Mouse (Mus musculus): ENCODE data around the gene Tmem165. TPM values are rescaled to one million over a fixed set of nuclear protein-coding genes. Genes with fewer than 3 reads are reported as not detected.
A peak's percentile ranks its signal among the peaks of the same experiment; 100 is the strongest.

Tmem165 gene
- 98.6 and 161 TPM in 2 replicates for polyA plus RNA-seq (2012; ENCODE audit: insufficient read depth, low replicate concordance)

DNA sequence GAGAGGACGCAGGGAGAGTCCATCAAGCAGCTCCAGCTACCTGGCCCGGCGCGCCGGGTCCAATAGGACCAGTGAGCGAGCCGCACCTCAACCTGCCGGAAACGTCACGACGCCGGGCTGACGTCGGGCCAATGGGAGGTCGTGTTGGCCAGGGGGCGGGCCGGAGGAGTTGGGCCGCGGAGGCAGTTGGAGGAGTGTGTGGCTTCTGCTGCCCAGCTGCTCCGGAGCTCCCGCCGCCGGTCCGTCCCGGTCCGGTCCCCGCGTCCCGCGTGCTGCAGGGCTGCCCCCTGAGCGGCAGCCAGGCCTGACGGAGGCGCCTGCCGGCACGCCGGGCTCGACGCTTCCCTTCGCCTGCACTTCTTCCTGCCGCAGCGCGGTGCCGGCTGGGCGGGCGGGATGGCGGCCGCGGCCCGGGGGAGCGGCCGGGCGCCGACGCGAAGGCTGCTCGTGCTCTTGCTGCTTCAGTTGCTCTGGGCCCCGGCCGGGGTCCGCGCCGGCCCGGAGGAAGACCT lies at the start of gene Tmem165:
TSS of gene Tmem165 (plus strand) at position 131 of the 512 bp plus-strand sequence.
- Histone ChIP-seq H3K27me3 (replicated peaks) (no peaks in the 10 kb centered on the region), H3K4me1 (peaks cover 52% of the 10 kb centered on the region)
- no peak for TF ChIP-seq GATA1 (IDR thresholded peaks at IDR 0.05; ENCODE audit: borderline replicate concordance, low read length)
- no peak for TF ChIP-seq FLI1 (IDR thresholded peaks at IDR 0.05; ENCODE audit: low read length)

DNA sequence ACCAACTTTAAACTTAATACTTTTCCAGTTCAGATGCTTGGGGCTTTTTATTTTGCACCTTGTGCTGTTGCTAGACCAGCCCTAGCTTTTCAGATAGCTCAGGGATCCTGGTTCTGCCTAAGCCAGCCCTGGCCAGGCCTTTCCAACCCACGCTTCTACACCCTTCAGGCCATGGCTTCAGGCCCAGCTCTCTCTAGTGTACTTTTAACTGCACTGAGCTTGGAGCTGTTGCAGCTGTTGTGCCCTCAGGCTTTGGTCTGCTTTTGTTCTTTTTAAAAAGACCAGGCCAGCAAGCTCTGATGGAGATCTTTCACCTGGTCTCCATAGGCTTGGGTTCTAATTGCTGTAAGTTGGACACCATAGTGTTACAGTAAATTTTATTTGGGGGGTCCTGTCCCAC lies 48.0 kb upstream of the Tmem165 start:
- TF ChIP-seq FLI1 (IDR thresholded peaks at IDR 0.05; ENCODE audit: low read length) (no peak), GATA1 (IDR thresholded peaks at IDR 0.05; ENCODE audit: borderline replicate concordance, low read length) (no peak)
- H3K4me1 ChIP-seq, result peaks cover 50% of the 10 kb centered on the region
- H3K9me3 ChIP-seq, result peaks cover 12% of the 10 kb centered on the region
- H3K27me3 ChIP-seq (replicated peaks), result no peaks in the 10 kb centered on the region
- peaks cover 16% of the 10 kb centered on the region for H3K36me3 ChIP-seq (replicated peaks; ENCODE audit: low read length)
- no peak overlapping the region for H3K4me3 ChIP-seq (replicated peaks)

More for the DNA sequence above, at the start of gene Tmem165:
- no peaks in the 10 kb centered on the region for H3K9me3 ChIP-seq
- H3K36me3 ChIP-seq (replicated peaks; ENCODE audit: low read length), result peaks cover 22% of the 10 kb centered on the region
- peak within 1 kb of the TSS; percentile 95 for H3K4me3 ChIP-seq (replicated peaks)

DNA sequence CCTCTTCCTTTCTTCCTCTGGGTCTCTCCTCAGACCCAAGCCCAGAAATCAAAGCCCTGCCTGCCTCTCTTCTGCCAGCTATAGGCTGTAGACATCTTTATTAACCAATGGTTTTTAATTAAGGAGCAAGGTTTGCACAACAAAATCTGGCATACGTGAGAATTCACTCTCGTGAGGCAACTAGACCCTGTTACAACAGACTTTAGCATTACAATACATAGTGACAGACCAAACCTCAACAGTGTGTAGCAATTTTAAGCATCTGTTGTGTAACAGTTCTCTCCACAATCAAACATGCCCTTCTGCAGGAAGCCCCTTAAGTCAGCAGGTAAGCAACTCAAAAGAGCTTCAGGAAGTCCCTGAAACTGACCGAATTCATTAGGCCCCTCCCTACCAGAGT lies 47.4 kb upstream of the Tmem165 start:
- H3K36me3 ChIP-seq (replicated peaks; ENCODE audit: low read length), result peaks cover 16% of the 10 kb centered on the region
- no peak for TF ChIP-seq FLI1 (IDR thresholded peaks at IDR 0.05; ENCODE audit: low read length)
- peaks cover 12% of the 10 kb centered on the region for H3K9me3 ChIP-seq
- H3K4me1 ChIP-seq, result peaks cover 47% of the 10 kb centered on the region
- H3K27me3 ChIP-seq (replicated peaks), result no peaks in the 10 kb centered on the region
- no peak overlapping the region for H3K4me3 ChIP-seq (replicated peaks)

DNA sequence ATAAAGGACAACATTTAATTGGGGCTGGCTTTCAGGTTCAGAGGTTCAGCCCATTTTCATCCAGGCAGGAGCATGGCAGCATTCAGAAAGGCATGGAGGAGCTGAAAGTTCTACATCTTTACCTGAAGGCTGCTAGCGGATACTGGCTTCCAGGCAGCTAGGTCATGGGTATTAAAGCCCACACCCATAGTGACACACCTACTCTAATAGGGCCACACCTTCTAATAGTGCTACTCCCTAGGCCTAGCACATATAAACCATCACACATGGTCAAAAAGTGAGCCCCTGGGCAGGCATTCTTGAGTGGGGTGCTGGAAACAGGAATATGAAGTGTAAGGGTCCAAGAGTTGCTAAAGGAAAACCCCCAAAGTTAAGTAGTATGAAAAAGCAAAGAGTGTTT lies 46.1 kb upstream of the Tmem165 start:
- Histone ChIP-seq H3K36me3 (replicated peaks; ENCODE audit: low read length) (peaks cover 18% of the 10 kb centered on the region), H3K27me3 (replicated peaks) (no peaks in the 10 kb centered on the region), H3K4me3 (replicated peaks) (no peak overlapping the region), H3K9me3 (peaks cover 12% of the 10 kb centered on the region), H3K4me1 (peaks cover 55% of the 10 kb centered on the region)
- TF ChIP-seq GATA1 (IDR thresholded peaks at IDR 0.05; ENCODE audit: borderline replicate concordance, low read length) (no peak), FLI1 (IDR thresholded peaks at IDR 0.05; ENCODE audit: low read length) (no peak)

DNA sequence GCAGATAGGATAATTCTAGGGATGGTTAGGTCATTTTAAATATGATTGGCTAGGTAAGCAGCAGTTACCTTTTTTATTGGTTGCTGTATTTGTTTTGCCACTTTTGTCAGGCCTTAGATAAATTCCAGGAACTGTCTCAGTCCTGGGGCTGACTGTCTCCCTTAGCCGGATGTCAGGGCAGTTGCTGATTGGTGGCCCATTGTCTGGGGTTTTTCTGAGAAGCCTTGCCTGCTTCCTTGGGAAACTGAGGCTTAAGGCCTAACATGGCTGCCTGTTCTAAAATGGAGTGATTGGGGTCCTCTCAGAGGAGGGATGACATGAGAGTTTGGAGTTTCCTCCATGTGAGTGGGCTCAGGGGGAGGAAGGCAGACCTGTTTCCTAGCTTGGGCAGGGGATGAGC lies 45.6 kb upstream of the Tmem165 start:
- TF ChIP-seq FLI1 (IDR thresholded peaks at IDR 0.05; ENCODE audit: low read length) (no peak), GATA1 (IDR thresholded peaks at IDR 0.05; ENCODE audit: borderline replicate concordance, low read length) (no peak)
- Histone ChIP-seq H3K4me3 (replicated peaks) (no peak overlapping the region), H3K4me1 (peaks cover 60% of the 10 kb centered on the region), H3K9me3 (peaks cover 12% of the 10 kb centered on the region), H3K27me3 (replicated peaks) (no peaks in the 10 kb centered on the region), H3K36me3 (replicated peaks; ENCODE audit: low read length) (peaks cover 18% of the 10 kb centered on the region)

DNA sequence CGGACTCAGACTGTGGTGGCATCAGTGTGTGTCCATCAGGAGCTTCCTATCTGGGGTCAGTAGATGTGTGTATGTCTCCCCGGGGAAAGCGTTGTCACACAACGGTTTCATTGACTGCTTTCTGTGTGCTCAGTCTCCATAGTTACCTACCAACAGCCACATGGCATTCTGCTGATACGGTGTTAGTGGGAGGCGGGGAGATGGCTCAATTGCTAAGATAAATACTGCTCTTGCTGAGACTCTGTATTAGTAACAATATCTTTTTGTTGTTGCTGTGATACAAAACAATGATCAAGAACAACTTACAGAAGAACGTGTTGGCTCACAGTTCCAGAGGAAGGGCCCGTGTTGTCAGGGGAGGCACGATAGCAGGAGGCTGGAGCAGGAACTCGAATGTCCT lies 45.2 kb upstream of the Tmem165 start:
- Histone ChIP-seq H3K36me3 (replicated peaks; ENCODE audit: low read length) (peaks cover 18% of the 10 kb centered on the region), H3K4me1 (peaks cover 64% of the 10 kb centered on the region), H3K9me3 (peaks cover 12% of the 10 kb centered on the region), H3K27me3 (replicated peaks) (no peaks in the 10 kb centered on the region), H3K4me3 (replicated peaks) (peak overlapping the region; percentile 34)
- TF ChIP-seq FLI1 (IDR thresholded peaks at IDR 0.05; ENCODE audit: low read length) (no peak), GATA1 (IDR thresholded peaks at IDR 0.05; ENCODE audit: borderline replicate concordance, low read length) (no peak)

DNA sequence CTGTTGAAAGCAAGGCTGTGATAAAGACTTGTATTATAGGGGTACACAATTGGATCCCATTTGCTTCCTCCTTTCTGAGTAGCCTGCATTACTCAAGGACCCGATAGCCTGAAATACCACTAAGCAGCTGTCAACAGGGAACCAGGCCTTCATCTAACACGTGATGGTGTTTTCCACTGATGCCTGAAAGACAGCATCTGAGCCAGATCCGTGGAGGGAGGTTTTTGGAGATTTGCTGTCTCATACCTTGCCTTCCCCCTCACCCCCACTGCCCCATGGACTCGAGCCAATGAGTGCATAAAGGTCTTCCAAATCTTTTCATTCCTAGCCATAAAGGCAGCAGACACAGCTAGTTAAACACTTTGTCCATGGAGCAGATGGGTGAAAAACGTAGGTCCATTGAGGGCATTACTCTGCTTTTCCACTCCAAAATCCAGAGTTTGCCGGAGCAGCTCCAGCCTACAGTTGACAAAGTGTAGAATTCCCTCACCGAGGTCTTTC lies 44.5 kb upstream of the Tmem165 start:
- H3K9me3 ChIP-seq, result peaks cover 12% of the 10 kb centered on the region
- peak overlapping the region; percentile 95 for H3K4me3 ChIP-seq (replicated peaks)
- peaks cover 71% of the 10 kb centered on the region for H3K4me1 ChIP-seq
- no peaks in the 10 kb centered on the region for H3K27me3 ChIP-seq (replicated peaks)
- TF ChIP-seq FLI1 (IDR thresholded peaks at IDR 0.05; ENCODE audit: low read length) (no peak), GATA1 (IDR thresholded peaks at IDR 0.05; ENCODE audit: borderline replicate concordance, low read length) (no peak)
- H3K36me3 ChIP-seq (replicated peaks; ENCODE audit: low read length), result peaks cover 18% of the 10 kb centered on the region

DNA sequence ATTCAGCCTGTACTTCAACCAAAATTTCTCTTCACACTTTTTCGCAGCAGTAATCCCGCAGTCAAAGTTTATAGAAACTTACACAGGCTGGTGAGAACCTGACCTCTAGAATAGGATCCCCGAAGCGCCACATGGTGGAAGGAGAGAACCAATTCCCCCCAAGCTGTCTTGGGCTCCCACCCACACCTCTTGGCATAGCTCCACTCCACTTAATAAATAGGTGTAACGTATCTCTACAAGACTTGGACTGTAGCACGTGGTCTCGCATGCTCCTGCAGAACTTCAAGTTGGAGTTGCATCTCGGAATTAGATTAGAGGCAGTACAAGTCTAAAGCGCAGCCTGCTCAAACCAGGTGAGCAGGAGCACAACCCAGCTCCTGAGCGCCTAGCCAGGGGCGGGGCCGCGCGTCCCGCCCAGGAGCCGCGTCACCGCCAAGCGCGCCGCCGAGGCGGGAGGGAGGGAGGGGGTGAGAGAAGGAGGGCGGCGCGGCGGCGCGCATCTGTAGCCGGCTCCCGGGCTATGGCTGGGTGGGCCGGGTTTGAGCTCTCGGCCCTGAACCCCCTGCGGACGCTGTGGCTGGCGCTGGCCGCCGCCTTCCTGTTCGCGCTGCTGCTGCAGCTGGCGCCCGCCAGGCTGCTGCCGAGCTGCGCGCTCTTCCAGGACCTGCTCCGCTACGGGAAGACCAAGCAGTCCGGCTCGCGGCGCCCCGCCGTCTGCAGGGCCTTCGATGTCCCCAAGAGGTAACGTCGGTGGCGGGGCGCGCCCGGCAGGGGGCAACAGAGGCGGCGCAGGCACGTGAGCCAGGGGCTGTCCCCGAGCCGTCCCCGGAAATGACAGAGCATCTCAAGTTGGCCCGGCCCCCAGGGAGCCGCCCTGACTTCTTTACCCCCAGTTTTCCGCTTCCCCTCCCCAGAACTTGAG lies 43.6 kb upstream of the Tmem165 start, which contains the start of gene Srd5a3:
TSS of gene Srd5a3 (plus strand) at position 464 of the 922 bp plus-strand sequence.
- peaks cover 72% of the 10 kb centered on the region for H3K4me1 ChIP-seq
- H3K27me3 ChIP-seq (replicated peaks), result no peaks in the 10 kb centered on the region
- H3K36me3 ChIP-seq (replicated peaks; ENCODE audit: low read length), result peaks cover 18% of the 10 kb centered on the region
- TF ChIP-seq GATA1 (IDR thresholded peaks at IDR 0.05; ENCODE audit: borderline replicate concordance, low read length), result no peak
- 0 out of 2 replicates have a peak, but pooled peaks have one; percentile 39 for TF ChIP-seq FLI1 (IDR thresholded peaks at IDR 0.05; ENCODE audit: low read length)
- peaks cover 12% of the 10 kb centered on the region for H3K9me3 ChIP-seq
- H3K4me3 ChIP-seq (replicated peaks), result peak within 1 kb of the TSS; percentile 95

DNA sequence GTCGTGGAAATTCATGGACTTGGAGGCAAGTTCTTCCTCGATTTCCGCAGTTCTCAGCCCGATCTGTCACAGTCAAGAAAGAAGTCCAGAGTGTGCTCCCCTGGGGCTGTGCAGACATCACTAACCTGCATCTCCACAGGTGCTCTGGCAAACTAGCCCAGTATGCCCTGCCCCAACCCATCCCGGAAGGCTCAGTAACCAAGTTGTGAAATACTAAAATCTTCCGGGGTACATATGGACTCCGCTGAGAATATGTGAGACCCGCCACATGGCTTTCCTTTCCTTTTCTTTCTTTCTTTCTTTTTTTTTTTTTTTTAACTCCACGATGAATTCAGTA lies 43.0 kb upstream of the Tmem165 start:
- H3K4me1 ChIP-seq, result peaks cover 74% of the 10 kb centered on the region
- H3K36me3 ChIP-seq (replicated peaks; ENCODE audit: low read length), result peaks cover 24% of the 10 kb centered on the region
- TF ChIP-seq FLI1 (IDR thresholded peaks at IDR 0.05; ENCODE audit: low read length) (no peak), GATA1 (IDR thresholded peaks at IDR 0.05; ENCODE audit: borderline replicate concordance, low read length) (no peak)
- no peaks in the 10 kb centered on the region for H3K27me3 ChIP-seq (replicated peaks)
- H3K4me3 ChIP-seq (replicated peaks), result peak overlapping the region; percentile 95
- peaks cover 12% of the 10 kb centered on the region for H3K9me3 ChIP-seq

DNA sequence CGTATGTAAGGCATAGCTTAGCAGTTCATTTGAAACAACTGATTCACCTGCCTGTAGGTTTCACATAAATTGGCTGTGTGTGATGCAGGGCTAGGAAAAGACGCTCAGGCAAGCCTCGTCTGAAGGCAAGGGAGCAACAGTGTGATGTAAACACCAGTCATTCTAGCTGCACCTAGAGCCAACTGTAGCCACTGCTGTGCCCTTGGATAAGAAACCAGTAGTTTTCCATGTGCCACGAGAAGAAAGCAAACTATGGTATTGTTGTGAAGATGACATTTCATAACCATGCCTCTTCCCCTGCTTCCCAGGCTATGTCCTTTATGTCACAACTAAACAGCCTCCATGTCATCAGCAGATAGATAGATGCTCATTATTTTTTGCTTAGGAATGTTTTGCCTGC lies 40.3 kb upstream of the Tmem165 start:
- peaks cover 29% of the 10 kb centered on the region for H3K36me3 ChIP-seq (replicated peaks; ENCODE audit: low read length)
- H3K4me3 ChIP-seq (replicated peaks), result peak overlapping the region; percentile 75
- peaks cover 66% of the 10 kb centered on the region for H3K4me1 ChIP-seq
- H3K27me3 ChIP-seq (replicated peaks), result no peaks in the 10 kb centered on the region
- H3K9me3 ChIP-seq, result no peaks in the 10 kb centered on the region
- TF ChIP-seq GATA1 (IDR thresholded peaks at IDR 0.05; ENCODE audit: borderline replicate concordance, low read length) (no peak), FLI1 (IDR thresholded peaks at IDR 0.05; ENCODE audit: low read length) (no peak)

All from megakaryocyte, embryonic 14.5 days (primary cell).